Comparison of ENCODE assay signal across 8 mouse cellular contexts in the genomic region with DNA sequence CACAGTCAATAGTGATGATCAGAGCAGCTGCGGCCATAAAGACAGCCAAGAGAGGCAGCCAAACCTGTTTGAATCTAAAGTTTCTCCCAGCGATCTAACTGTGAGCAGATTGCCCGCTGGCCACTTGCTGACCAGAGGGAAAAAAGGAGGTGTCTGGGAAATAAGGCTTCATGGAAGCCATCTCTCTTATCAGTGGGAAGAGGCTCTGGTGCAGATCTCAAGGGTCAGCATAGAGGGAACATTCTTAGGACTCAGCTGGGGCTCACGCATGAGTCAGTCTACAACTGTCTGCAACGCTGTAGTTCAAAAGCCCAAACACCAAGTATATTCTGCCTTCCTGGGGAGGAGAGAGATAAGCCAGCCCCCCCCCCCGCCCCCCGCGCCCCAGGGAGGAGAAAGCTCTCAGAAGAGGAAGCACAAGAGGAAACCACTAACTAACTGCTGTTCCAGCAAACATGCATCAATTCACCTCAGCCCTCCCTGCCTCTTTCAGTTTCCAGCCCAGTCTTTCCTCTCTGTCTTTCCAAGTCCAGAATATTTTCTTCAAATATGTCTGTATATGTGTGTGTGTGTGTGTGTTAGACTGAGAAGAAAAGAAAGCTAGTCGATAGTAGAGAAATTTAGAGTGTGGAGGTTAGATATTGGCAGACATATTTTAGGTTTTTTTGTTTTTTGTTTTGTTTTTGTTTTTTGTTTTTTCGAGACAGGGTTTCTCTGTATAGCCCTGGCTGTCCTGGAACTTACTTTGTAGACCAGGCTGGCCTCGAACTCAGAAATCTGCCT. TPM values are rescaled to one million over a fixed set of nuclear protein-coding genes. Genes with fewer than 3 reads are reported as not detected.
DNase-seq lines count a peak whose midpoint lies in the region; ATAC-seq and TF ChIP-seq lines count a peak whose summit lies in the region.

No protein-coding gene starts in this region.

- peaks cover 79% of the 10 kb centered on the region for H3K4me1 ChIP-seq in liver, embryonic 16.5 days (ENCODE audit: control insufficient read depth, low read depth, low read length)

- 6% methylated on average over 11 of the region's 11 CpGs for whole genome bisulfite sequencing in liver, embryonic 16.5 days (ENCODE audit: insufficient replicate concordance)

- intact Hi-C loops in left cerebral cortex, adult 2 months (cut with DNase I): no loop called here
- intact Hi-C loops in left cerebral cortex, postnatal 14 days (cut with DNase I): no loop called here
- intact Hi-C loops in left cerebral cortex, postnatal 25 days (cut with DNase I): no loop called here

- H3K27me3 ChIP-seq in liver, embryonic 16.5 days (ENCODE audit: control insufficient read depth, insufficient read depth, low read depth, low read length): no peaks in the 10 kb centered on the region

- TF ChIP-seq CTCF in left cerebral cortex, adult 2 months (IDR thresholded peaks at IDR 0.05): no peak

- peak overlapping the region; percentile 99 for H3K4me2 ChIP-seq in liver, embryonic 16.5 days (ENCODE audit: low read depth, low read length)

- H3K27ac ChIP-seq in left cerebral cortex, adult 2 months: peak overlapping the region; percentile 40; the same call in 1 of the 2 replicates
- H3K27ac ChIP-seq in liver, embryonic 16.5 days (ENCODE audit: low read length): peak overlapping the region; percentile 92

- peak overlapping the region; percentile 51 for H3K9ac ChIP-seq in liver, embryonic 16.5 days (ENCODE audit: low read depth, low read length)

- no peak for DNase-seq in left cerebral cortex, adult 2 months (ENCODE audit: extremely low spot score in 1 of 2, low spot score in 2 of 2)
- no peak for DNase-seq in left cerebral cortex, postnatal 14 days (ENCODE audit: low spot score in 2 of 2)
- peak; percentile 45 for DNase-seq in c-Kit-positive CD71-positive TER-119-positive erythroid progenitor cells, embryonic 14.5 days (ENCODE audit: low spot score)
- peak; percentile 84 for DNase-seq in induced T-regulatory cell, adult 2 months (ENCODE audit: low read depth)
- peak; percentile 86 for DNase-seq in yolk sac, embryonic 10.5 days (ENCODE audit: low spot score)
- no peak for DNase-seq in left cerebral cortex, postnatal 25 days (ENCODE audit: low spot score in 2 of 2)
- no peak for DNase-seq in adrenal gland, postnatal 25 days

- H3K4me3 ChIP-seq in left cerebral cortex, adult 2 months: no peak overlapping the region
- peak overlapping the region; percentile 33 for H3K4me3 ChIP-seq in liver, embryonic 16.5 days (ENCODE audit: low read depth, low read length)

- no peaks in the 10 kb centered on the region for H3K9me3 ChIP-seq in liver, embryonic 16.5 days (replicated peaks; ENCODE audit: control insufficient read depth, low read length)

- peaks cover 12% of the 10 kb centered on the region for H3K36me3 ChIP-seq in liver, embryonic 16.5 days (ENCODE audit: control insufficient read depth, insufficient read depth)

- ATAC-seq in liver, embryonic 16.5 days (ENCODE audit: low read depth): no peak

RNA-seq across cellular contexts. Expression of gene Clic1, which starts 1.4 kb away (rescaled TPM):
- total RNA-seq in left cerebral cortex, adult 2 months (2021): 1 to 10 TPM; 7.4 to 8.3 TPM
- total RNA-seq in left cerebral cortex, postnatal 14 days (2021): 10 to 100 TPM; 10.1 to 13.8 TPM
- polyA plus RNA-seq in liver, embryonic 16.5 days (2015; fragmentation: Nextera tagmentation; extraction: Ambion mirVana): 112 and 121 TPM in 2 replicates
- 10 to 100 TPM in 1 of 2 experiments, 1 to 10 TPM in 1; 9.9 to 11.6 TPM for total RNA-seq in left cerebral cortex, postnatal 25 days (2021)
- 79.7 and 90.5 TPM in 2 replicates for total RNA-seq in adrenal gland, postnatal 25 days (2021)

RNA-seq across cellular contexts. Expression of gene Msh5, which starts 1.8 kb away (rescaled TPM):
- total RNA-seq in left cerebral cortex, adult 2 months (2021): under 1 TPM; 0.27 to 0.56 TPM
- total RNA-seq in left cerebral cortex, postnatal 14 days (2021): under 1 TPM; 0.59 to 0.75 TPM
- 4.2 and 4.6 TPM in 2 replicates for polyA plus RNA-seq in liver, embryonic 16.5 days (2015; fragmentation: Nextera tagmentation; extraction: Ambion mirVana)
- total RNA-seq in left cerebral cortex, postnatal 25 days (2021): under 1 TPM; 0.76 to 0.96 TPM
- 1.3 and 1.6 TPM in 2 replicates for total RNA-seq in adrenal gland, postnatal 25 days (2021)

RNA-seq across cellular contexts. Expression of gene Ddah2, which starts 10.5 kb away (rescaled TPM):
- 10 to 100 TPM; 10.1 to 11.0 TPM for total RNA-seq in left cerebral cortex, adult 2 months (2021)
- total RNA-seq in left cerebral cortex, postnatal 14 days (2021): 10 to 100 TPM; 16.9 to 19.4 TPM
- polyA plus RNA-seq in liver, embryonic 16.5 days (2015; fragmentation: Nextera tagmentation; extraction: Ambion mirVana): 16.3 and 18.1 TPM in 2 replicates
- 10 to 100 TPM; 12.1 to 12.5 TPM for total RNA-seq in left cerebral cortex, postnatal 25 days (2021)
- 14.2 and 17.8 TPM in 2 replicates for total RNA-seq in adrenal gland, postnatal 25 days (2021)

RNA-seq across cellular contexts. Expression of gene Ly6g6c, which starts 16.8 kb away (rescaled TPM):
- total RNA-seq in left cerebral cortex, adult 2 months (2021): not detected
- not detected for total RNA-seq in left cerebral cortex, postnatal 14 days (2021)
- polyA plus RNA-seq in liver, embryonic 16.5 days (2015; fragmentation: Nextera tagmentation; extraction: Ambion mirVana): 0.24 and 0.37 TPM in 2 replicates
- not detected for total RNA-seq in left cerebral cortex, postnatal 25 days (2021)
- total RNA-seq in adrenal gland, postnatal 25 days (2021): not detected in 2 replicates

RNA-seq across cellular contexts. Expression of gene Mpig6b, which starts 17.6 kb away (rescaled TPM):
- not detected for total RNA-seq in left cerebral cortex, adult 2 months (2021)
- total RNA-seq in left cerebral cortex, postnatal 14 days (2021): not detected
- polyA plus RNA-seq in liver, embryonic 16.5 days (2015; fragmentation: Nextera tagmentation; extraction: Ambion mirVana): 3.4 and 4.5 TPM in 2 replicates
- total RNA-seq in left cerebral cortex, postnatal 25 days (2021): not detected
- 0.24 TPM in 1 of 2 replicates, not detected in the other for total RNA-seq in adrenal gland, postnatal 25 days (2021)

Comparison
In these comparisons a context has a peak if more than half of its experiments do, and no peak if none do; other contexts are left out.
1. DNase-seq: peak in c-Kit-positive CD71-positive TER-119-positive erythroid progenitor cells, embryonic 14.5 days (single experiment), induced T-regulatory cell, adult 2 months (single experiment) and yolk sac, embryonic 10.5 days (single experiment); none in left cerebral cortex, adult 2 months (0 of 2), left cerebral cortex, postnatal 14 days (0 of 2), left cerebral cortex, postnatal 25 days (0 of 2) and adrenal gland, postnatal 25 days (single experiment).